Mouse (Mus musculus): ENCODE data around the gene Scube3.

Scube3 gene

GRCm38 (mm10) chr17:28135496-28135895 is 6.4 kb upstream of the Scube3 start:
- DNase-seq = no peak

DNA sequence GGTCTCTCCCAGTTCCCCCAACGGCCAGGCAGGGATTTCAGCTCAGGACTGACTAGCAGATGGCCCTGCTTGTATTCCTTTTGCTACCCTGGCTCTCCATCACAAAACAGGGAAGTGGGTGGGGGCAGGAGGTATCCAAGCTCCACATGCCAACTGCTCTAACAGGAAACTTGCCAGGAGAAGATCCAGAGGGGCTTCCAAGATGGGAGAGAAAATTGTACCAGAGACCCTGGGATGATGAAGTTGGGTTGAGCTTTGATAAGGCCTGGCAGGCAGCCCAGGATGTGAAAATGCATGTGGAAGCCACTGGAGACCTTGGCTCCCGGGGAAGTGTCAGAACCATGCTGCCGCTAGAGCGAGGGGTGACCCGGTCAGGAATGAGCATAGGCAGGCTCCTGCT is 5.7 kb upstream of the Scube3 start:
- DNase-seq = no peak

DNA sequence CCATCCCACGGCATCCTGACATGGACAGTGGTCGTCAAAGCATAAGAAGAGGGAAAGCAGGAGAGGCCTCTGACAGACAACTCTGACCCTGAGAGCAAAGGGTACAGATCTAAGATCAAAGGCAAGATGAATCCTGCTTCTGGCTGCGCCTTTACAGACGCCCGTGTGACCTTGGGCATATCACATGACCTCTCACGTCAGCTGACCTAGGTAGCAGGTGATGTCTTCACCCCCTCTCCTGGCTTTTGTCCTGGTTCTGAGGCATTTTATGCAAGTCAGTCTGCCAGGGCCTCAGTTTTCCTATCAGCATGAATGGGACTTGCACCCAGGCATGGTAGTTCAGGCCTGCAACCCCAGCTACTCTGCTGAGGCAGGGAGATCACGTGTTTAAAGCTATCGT is 3.9 kb upstream of the Scube3 start:
- DNase-seq = no peak

GRCm38 (mm10) chr17:28138685-28139084 is 3.3 kb upstream of the Scube3 start:
- DNase-seq = no peak

DNA sequence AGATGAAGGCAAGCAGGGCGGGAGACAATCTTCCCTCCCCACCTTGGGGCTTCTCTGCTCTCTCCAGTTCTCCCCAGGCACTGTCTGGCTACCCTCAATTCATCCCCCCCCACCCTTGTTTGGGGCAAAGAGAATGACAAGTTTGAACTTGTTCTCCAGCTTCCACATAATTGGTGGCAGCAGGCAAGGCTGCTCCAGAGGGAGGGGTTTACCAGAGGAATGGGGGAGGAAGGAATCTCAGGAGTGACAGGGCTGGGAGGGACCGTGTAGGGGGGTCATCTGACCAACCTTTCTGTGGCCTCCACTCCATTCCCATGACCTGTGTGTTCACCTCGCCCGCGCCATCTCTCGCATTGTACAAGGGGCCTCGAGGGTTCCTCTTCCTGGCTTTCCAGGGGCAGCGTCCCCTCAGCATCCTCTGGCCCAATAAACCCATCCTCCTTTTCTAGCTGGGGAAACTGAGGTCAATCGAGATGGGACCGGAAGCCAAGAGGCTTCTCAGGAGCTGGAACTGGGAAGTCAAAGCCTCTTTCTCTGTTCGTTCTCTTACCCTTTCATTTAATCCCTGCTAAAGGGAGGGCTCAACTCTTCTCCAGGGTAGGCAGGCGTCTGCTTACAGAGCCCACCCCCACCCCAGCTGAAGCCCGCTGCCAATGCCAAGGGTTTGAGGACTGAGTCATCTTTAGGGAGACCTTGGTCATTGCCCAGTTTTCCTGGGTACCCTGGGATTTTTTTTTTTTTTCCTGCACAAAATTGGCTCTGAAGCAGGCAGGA is 1.3 kb upstream of the Scube3 start:
- no peak for DNase-seq

DNA sequence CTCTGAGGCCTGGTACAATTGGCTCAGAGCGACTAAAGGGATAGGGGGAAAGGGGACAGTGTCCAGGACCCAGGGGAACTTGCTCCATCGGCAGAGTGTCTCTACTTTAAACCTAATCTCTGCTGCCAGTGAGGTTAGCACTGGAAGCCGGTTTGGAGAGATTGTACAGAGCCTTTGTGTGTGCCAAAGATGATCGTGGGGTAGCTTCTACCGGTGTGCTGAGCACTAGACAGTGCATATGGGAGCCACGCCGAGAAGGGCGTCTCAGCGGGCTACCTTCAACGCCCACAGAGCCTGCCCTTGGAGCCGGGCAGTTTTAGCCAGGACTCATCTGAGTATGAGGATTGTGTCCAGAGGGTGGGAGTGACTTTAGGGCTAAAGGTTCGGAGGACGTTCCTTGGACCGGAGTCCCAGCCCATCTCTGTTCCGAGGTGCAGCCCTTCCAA is 713 bp upstream of the Scube3 start:
- DNase-seq = no peak

- DNase-seq = no peak
Measured at GRCm38 (mm10) chr17:28142700-28143610, 1.0 kb downstream of the Scube3 start.

GRCm38 (mm10) chr17:28143751-28144150 is 1.8 kb downstream of the Scube3 start:
- DNase-seq = no peak

DNA sequence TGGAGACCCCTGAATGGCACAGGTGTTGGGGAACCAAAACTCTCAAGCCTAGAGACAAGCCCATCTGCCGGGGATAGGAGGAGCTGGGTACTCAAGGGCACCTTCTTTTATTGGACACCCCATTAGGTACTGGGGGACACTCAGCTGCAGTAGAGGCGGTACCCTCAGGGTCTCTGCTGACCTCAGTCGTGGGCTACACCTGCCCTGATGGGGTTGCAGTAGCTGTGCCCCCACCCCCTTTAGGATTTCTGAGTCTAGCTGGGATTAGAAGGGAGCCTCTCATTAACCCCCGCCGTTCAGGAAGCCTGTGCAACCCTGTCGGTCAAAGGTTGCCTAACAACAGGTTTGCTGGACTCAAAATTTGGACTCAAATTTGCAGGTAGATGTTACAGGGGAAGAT is 2.3 kb downstream of the Scube3 start:
- no peak for DNase-seq

DNA sequence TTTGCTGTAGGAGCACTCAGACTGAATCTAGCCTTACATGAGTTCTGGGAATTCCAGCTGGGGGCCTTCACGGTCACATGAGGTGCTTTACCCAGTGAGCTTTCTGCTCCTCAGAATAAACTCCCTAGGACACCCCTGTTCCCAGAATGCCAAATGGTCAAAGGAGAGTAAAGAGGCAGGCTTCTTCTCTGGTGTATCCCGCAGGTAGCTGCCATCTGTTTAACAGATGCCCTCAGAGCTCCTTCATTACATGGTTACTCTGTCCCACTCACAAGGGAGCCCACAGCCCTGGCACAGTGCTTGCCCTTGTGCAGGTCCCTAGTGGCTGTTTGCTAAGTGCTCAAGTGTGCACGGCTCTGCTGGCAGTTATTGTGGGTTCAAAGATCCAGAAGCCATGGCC is 6.3 kb downstream of the Scube3 start:
- DNase-seq = no peak

GRCm38 (mm10) chr17:28149734-28150133 is 7.8 kb downstream of the Scube3 start:
- DNase-seq = no peak

GRCm38 (mm10) chr17:28150456-28150855 is 8.5 kb downstream of the Scube3 start:
- DNase-seq = no peak

- no peak for DNase-seq
Measured at GRCm38 (mm10) chr17:28153095-28153494, 11.2 kb downstream of the Scube3 start.

DNA sequence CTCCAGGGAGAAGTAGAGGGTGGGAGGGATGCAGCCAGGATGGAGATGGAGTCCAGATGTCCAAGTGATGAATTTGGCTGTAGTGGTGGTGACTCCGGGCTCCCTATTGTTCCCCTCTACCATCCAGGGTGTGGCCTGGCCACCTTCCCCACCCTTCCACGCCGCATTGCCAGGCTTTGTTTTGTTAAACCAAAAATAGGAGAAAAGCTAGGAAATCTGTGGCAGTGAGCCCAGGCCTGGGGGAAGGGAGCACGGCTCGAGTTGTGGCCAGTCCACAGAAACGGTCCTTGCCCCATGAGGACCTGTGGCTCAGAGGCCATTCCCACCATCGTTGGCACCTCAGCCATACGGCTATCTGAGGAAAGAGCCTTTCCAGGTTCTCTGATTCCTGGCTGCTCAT is 13.0 kb downstream of the Scube3 start:
- no peak for DNase-seq

- DNase-seq = no peak
Measured at GRCm38 (mm10) chr17:28160361-28160760, 18.4 kb downstream of the Scube3 start.

GRCm38 (mm10) chr17:28161310-28161881 is 19.5 kb downstream of the Scube3 start:
- DNase-seq = peak; percentile 39

DNA sequence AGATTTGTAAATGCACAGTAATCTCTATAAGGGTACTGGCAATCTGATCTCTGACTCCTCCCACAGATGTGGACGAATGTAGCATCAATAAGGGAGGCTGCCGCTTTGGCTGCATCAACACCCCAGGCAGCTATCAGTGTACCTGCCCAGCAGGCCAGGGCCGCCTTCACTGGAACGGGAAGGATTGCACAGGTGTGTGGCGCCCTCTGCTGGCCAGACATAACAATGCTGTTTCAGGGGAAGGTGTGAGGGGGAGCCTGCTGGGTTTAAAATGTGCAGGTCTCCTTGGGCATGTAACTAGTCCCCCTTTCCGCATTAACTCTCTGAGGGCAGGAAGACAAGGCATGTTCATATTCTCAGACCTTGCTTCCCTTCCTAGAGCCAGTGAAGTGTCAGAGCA is 21.7 kb downstream of the Scube3 start:
- peak; percentile 81 for DNase-seq

DNA sequence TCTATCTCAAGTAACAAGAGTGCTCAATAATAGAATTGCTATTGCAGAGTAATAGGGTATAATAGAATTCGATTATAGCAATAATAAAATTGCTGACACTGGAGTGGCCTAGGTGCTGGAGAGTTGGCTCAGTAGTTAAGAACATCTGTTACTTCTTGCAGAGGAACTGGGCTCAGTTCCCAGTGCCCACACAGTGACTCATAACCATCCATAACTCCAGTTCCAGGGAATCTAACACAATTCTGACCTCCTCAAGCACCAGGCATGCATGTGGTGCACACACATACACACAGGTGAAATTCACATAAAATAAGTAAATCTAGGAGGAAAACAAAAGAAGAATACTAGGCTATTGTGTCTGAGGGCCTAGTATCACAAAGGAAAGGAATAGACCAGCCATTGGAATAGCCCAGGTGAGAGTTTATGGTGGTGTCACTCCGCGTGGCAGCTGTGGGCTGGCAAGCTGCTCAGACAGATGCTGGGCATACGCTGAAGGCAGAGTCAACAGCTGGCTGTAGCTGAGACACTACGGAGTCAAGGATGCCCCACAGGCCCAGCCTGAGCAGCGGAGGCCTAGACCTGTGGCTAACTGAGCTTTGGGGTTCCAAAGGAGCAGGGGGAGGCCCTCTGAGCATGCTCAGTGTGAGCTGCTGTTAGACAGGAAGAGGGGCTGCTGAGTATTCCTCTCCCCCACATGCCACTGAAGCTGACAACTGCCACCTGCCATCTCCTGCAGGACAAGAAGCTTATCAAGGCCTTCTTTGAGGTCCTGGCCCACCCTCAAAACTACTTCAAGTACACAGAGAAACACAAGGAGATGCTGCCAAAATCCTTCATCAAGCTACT is 28.7 kb downstream of the Scube3 start:
- DNase-seq = peak; percentile 27

DNA sequence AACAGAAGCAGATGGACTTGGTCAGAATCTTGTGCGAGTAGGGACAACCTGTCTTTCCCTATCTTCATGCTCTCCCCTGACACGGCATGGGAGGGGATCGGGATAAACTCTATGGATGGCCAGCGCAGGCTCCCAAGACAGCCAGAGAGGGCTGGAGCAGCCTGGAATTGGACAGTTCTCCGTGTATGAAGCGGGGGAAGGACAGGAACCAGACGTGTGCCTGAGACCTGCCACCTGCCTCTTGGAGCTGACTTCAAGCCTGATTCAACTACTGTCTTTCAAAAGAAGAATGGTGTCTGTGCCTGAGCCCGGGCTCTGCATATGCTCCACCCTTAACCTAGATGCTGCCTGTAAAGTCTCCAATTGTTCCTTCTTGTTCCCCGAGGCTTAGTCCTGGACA is 30.7 kb downstream of the Scube3 start:
- DNase-seq = no peak

DNA sequence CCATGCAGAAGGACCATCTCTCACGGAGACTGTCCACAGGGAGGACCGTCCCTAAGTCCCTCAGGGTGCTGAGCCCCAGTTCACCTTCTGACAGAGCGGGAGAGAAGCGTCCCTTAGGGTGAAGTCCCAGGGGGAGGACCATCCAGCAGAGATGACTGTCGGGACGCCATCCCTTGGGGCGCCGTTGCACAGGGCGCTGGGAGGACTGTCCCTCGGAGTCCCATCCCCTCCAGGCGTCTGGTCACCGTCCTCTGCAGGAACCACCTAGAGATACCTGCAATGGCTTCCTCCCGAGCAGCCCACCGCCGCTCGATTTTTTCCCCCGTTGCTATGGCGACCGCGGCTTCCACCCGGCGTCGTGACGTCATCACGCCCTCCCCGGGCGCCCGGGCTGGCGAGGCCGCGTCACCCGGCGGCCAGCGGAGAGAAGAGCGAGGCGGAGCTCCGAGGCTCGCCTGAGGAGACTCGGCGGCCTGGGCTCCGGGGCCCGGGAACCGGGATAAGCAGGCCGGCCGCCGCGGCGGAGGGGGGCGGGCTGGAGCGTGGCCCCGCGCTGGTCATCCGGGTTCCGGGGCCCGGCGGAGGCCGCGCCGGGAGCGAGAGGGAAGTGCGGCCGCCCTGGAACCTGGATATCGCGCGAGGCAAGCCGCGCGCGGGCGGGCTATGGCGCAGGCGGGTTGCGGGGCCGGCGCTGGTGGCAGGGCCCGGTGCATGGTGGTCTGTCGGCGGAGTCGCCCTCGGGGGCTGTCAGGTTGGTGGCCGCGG is 35.0 kb downstream of the Scube3 start, which contains the start of gene Zfp523:
Gene Zfp523 (plus strand): TSS at position 355 of the 765 bp plus-strand sequence.
- peak; percentile 94 for DNase-seq

DNA sequence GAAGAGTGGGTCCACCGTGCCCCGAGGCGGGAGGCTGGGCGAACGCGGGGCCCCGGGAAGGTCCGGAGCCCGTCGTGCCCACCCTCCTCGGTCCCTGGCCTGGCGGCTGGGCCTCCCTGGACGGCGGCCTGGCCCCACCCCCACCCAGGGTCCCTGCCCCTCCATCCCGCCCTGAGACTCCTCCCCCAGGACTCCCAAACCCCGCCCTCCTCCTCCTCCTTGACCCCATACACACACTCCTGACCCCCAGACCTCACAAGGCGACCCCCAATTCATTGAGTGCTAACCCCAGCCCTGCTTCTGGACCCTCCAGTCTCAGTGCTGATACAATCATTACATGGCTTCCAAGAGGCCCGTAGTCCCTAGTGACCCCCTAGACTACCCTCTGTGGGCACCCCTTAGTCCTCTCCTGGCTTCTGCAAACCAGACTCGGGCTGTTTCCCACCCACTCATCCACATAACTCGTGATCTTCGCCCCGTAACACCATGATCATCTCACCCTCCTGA is 35.7 kb downstream of the Scube3 start:
- no peak for DNase-seq

GRCm38 (mm10) chr17:28180331-28180730 is 38.4 kb downstream of the Scube3 start:
- DNase-seq = peak; percentile 42

All from kidney, postnatal 14 days (tissue).